Mouse (Mus musculus) neural tube, embryonic 11.5 days (tissue): Measurements from ENCODE around the gene Skida1. TPM values are rescaled to one million over a fixed set of nuclear protein-coding genes. Genes with fewer than 3 reads are reported as not detected.

Experiments used
- ATAC-seq: fragments of 200-750 bp; cut with Nextera tagmentation; 2 replicates; pipeline ENCODE4 v1.8.0; 2017; ENCODE audit warnings: moderate number of reproducible peaks, mild to moderate bottlenecking, moderate TSS enrichment, moderate library complexity; ENCODE audit not compliant: insufficient read depth, low FRiP score, low TSS enrichment
- DNase-seq: peaks from one replicate; pipeline ENCODE4 v3.0.0-alpha.2; 2015; ENCODE audit warnings: low spot score
- H3K27ac ChIP-seq: fragments of 300-500 bp; sonication (generic); 2 replicates; pipeline ENCODE4 v1.5.1; 2014; ENCODE audit warnings: low read depth, mild to moderate bottlenecking, low read length
- H3K27me3 ChIP-seq: fragments of 300-500 bp; sonication (generic); 2 replicates; pipeline ENCODE4 v1.6.1; 2014; ENCODE audit warnings: mild to moderate bottlenecking, low read length, mixed read lengths; ENCODE audit not compliant: control insufficient read depth, insufficient read depth
- H3K36me3 ChIP-seq: fragments of 300-500 bp; sonication (generic); 2 replicates; pipeline ENCODE4 v1.6.1; 2014; ENCODE audit warnings: mild to moderate bottlenecking, low read length, moderate library complexity, mixed read lengths; ENCODE audit not compliant: control insufficient read depth, insufficient read depth
- H3K4me1 ChIP-seq: fragments of 300-500 bp; sonication (generic); 2 replicates; pipeline ENCODE4 v1.6.1; 2014; ENCODE audit warnings: low read length, mixed read lengths; ENCODE audit not compliant: control insufficient read depth, insufficient read depth
- H3K4me2 ChIP-seq: fragments of 300-500 bp; sonication (generic); 2 replicates; pipeline ENCODE4 v1.6.1; 2014; ENCODE audit warnings: low read depth, mild to moderate bottlenecking, moderate library complexity
- H3K4me3 ChIP-seq: fragments of 300-500 bp; sonication (generic); 2 replicates; pipeline ENCODE4 v1.5.1; 2014; ENCODE audit warnings: low read depth, low read length
- H3K9ac ChIP-seq: fragments of 300-500 bp; sonication (generic); 2 replicates; pipeline ENCODE4 v1.6.1; 2014; ENCODE audit warnings: mild to moderate bottlenecking, low read length
- H3K9me3 ChIP-seq: fragments of 300-500 bp; sonication (generic); 2 replicates; pipeline ENCODE4 v1.6.1; 2016; ENCODE audit warnings: low read length; ENCODE audit not compliant: control insufficient read depth
- WGBS: fragments of 180-500 bp; shearing (Covaris S2); extraction: QIAGEN DNeasy Blood & Tissue Kit; methylation state at CpG from one replicate; pipeline ENCODE4 v1.1.7; 2014; 5-methylcytosine and 5-hydroxymethylcytosine counted together
- polyA plus RNA-seq: library from polyadenylated mRNA; unstranded; fragments of >200 nt; fragmentation: Nextera tagmentation; extraction: Ambion mirVana; gene quantifications from 2 replicates; pipeline ENCODE4 v1.2.1, GENCODE M21; 2014

The Skida1 gene
- polyA plus RNA-seq, 1 experiment from 2014 or later: 15.5 TPM

- ATAC-seq: no peak
- Histone ChIP-seq H3K4me3 (no peak overlapping the region), H3K9me3 (no peaks in the 10 kb centered on the region), H3K4me2 (no peak overlapping the region), H3K36me3 (no peaks in the 10 kb centered on the region), H3K27me3 (no peaks in the 10 kb centered on the region), H3K9ac (no peak overlapping the region), H3K4me1 (no peaks in the 10 kb centered on the region), H3K27ac (no peak overlapping the region)
- 100% methylated on average over 1 of the region's 1 CpGs for WGBS
- no peak for DNase-seq
Measured at GRCm38 (mm10) chr2:18016639-18017038, 32.2 kb downstream of the Skida1 start.

GRCm38 (mm10) chr2:18015581-18015980 is 33.3 kb downstream of the Skida1 start:
- Histone ChIP-seq H3K9me3 (no peaks in the 10 kb centered on the region), H3K4me1 (no peaks in the 10 kb centered on the region), H3K27ac (no peak overlapping the region), H3K4me3 (no peak overlapping the region), H3K4me2 (no peak overlapping the region), H3K36me3 (no peaks in the 10 kb centered on the region), H3K9ac (no peak overlapping the region), H3K27me3 (no peaks in the 10 kb centered on the region)
- ATAC-seq (no peak), DNase-seq (no peak)
- WGBS: 65% methylated on average over 3 of the region's 3 CpGs

- no peak for DNase-seq
- Histone ChIP-seq H3K4me3 (no peak overlapping the region), H3K9me3 (no peaks in the 10 kb centered on the region), H3K27me3 (no peaks in the 10 kb centered on the region), H3K9ac (no peak overlapping the region), H3K4me2 (no peak overlapping the region), H3K4me1 (no peaks in the 10 kb centered on the region), H3K27ac (no peak overlapping the region), H3K36me3 (no peaks in the 10 kb centered on the region)
- 89% methylated on average over 3 of the region's 3 CpGs for WGBS
- no peak for ATAC-seq
Measured at GRCm38 (mm10) chr2:18012866-18013265, 36.0 kb downstream of the Skida1 start.

- no peak overlapping the region for H3K4me3 ChIP-seq
- no peaks in the 10 kb centered on the region for H3K36me3 ChIP-seq
- H3K9me3 ChIP-seq: no peaks in the 10 kb centered on the region
- H3K27me3 ChIP-seq: no peaks in the 10 kb centered on the region
- no peaks in the 10 kb centered on the region for H3K4me1 ChIP-seq
- no peak overlapping the region for H3K4me2 ChIP-seq
- H3K9ac ChIP-seq: no peak overlapping the region
- DNase-seq (no peak), ATAC-seq (no peak)
- WGBS: 83% methylated on average over 6 of the region's 6 CpGs
- H3K27ac ChIP-seq: no peak overlapping the region
Measured at GRCm38 (mm10) chr2:18011226-18011625, 37.6 kb downstream of the Skida1 start.

GRCm38 (mm10) chr2:18005137-18005536 is 43.7 kb downstream of the Skida1 start:
- ATAC-seq: no peak
- DNase-seq: peak; percentile 17
- WGBS: 28% methylated on average over 8 of the region's 8 CpGs

GRCm38 (mm10) chr2:18004286-18004685 is 44.6 kb downstream of the Skida1 start:
- Histone ChIP-seq H3K4me2 (no peak overlapping the region), H3K4me3 (no peak overlapping the region), H3K27me3 (no peaks in the 10 kb centered on the region), H3K27ac (no peak overlapping the region), H3K9ac (no peak overlapping the region), H3K36me3 (no peaks in the 10 kb centered on the region), H3K4me1 (no peaks in the 10 kb centered on the region), H3K9me3 (no peaks in the 10 kb centered on the region)
- WGBS: 71% methylated on average over 4 of the region's 4 CpGs
- no peak for DNase-seq
- no peak for ATAC-seq

More at GRCm38 (mm10) chr2:18005137-18005536, 43.7 kb downstream of the Skida1 start:
- no peak overlapping the region for H3K9ac ChIP-seq
- no peaks in the 10 kb centered on the region for H3K36me3 ChIP-seq
- no peak overlapping the region for H3K4me3 ChIP-seq
- no peaks in the 10 kb centered on the region for H3K27me3 ChIP-seq
- no peak overlapping the region for H3K4me2 ChIP-seq
- no peak overlapping the region for H3K27ac ChIP-seq
- no peaks in the 10 kb centered on the region for H3K9me3 ChIP-seq
- no peaks in the 10 kb centered on the region for H3K4me1 ChIP-seq

GRCm38 (mm10) chr2:18002306-18002705 is 46.5 kb downstream of the Skida1 start:
- H3K27ac ChIP-seq: no peak overlapping the region
- H3K4me1 ChIP-seq: no peaks in the 10 kb centered on the region
- no peak overlapping the region for H3K9ac ChIP-seq
- no peaks in the 10 kb centered on the region for H3K27me3 ChIP-seq
- no peak overlapping the region for H3K4me2 ChIP-seq
- 96% methylated on average over 3 of the region's 3 CpGs for WGBS
- no peaks in the 10 kb centered on the region for H3K36me3 ChIP-seq
- no peak overlapping the region for H3K4me3 ChIP-seq
- H3K9me3 ChIP-seq: no peaks in the 10 kb centered on the region
- DNase-seq (no peak), ATAC-seq (no peak)

- H3K9me3 ChIP-seq: no peaks in the 10 kb centered on the region
- no peak within 1 kb of the TSS for H3K4me3 ChIP-seq
- ATAC-seq: no peak
- no peak within 1 kb of the TSS for H3K4me2 ChIP-seq
- H3K27ac ChIP-seq: no peak within 1 kb of the TSS
- no peaks in the 10 kb centered on the region for H3K27me3 ChIP-seq
- H3K4me1 ChIP-seq: no peaks in the 10 kb centered on the region
- H3K36me3 ChIP-seq: no peaks in the 10 kb centered on the region
- DNase-seq: no peak
- no peak within 1 kb of the TSS for H3K9ac ChIP-seq
Measured at GRCm38 (mm10) chr2:17996858-17997257, 52.0 kb downstream of the Skida1 start, which contains the start of gene H2al2a. TSS of gene H2al2a (minus strand) at chr2:17996958.
